Mouse (Mus musculus) midbrain, embryonic 13.5 days (tissue): Measurements from ENCODE around the gene C530008M17Rik. TPM values are rescaled to one million over a fixed set of nuclear protein-coding genes. Genes with fewer than 3 reads are reported as not detected.

ENCODE experiments used
- ATAC-seq: fragments of 200-750 bp; cut with Nextera tagmentation; 2 replicates; pipeline ENCODE4 v1.8.0; 2017; ENCODE audit warnings: mild to moderate bottlenecking, moderate TSS enrichment, moderate library complexity
- H3K27ac ChIP-seq: fragments of 300-500 bp; sonication (generic); 2 replicates; pipeline ENCODE4 v1.5.1; 2015; ENCODE audit warnings: inconsistent platforms, mild to moderate bottlenecking, moderate library complexity
- H3K27me3 ChIP-seq: fragments of 300-500 bp; sonication (generic); 2 replicates; pipeline ENCODE4 v1.6.1; 2015; ENCODE audit warnings: mild to moderate bottlenecking, inconsistent platforms
- H3K36me3 ChIP-seq: fragments of 300-500 bp; sonication (generic); 2 replicates; pipeline ENCODE4 v1.6.1; 2015; ENCODE audit warnings: mild to moderate bottlenecking, inconsistent platforms
- H3K4me1 ChIP-seq: fragments of 300-500 bp; sonication (generic); replicated peaks from 2 replicates; pipeline ENCODE4 v1.6.1; 2015; ENCODE audit warnings: inconsistent platforms
- H3K4me2 ChIP-seq: fragments of 300-500 bp; sonication (generic); replicated peaks from 2 replicates; pipeline ENCODE4 v1.6.1; 2015; ENCODE audit warnings: moderate library complexity, mild to moderate bottlenecking, inconsistent platforms
- H3K4me3 ChIP-seq: fragments of 300-500 bp; sonication (generic); replicated peaks from 2 replicates; pipeline ENCODE4 v1.5.1; 2015; ENCODE audit warnings: mild to moderate bottlenecking, inconsistent platforms
- H3K9ac ChIP-seq: fragments of 300-500 bp; sonication (generic); replicated peaks from 2 replicates; pipeline ENCODE4 v1.6.1; 2015; ENCODE audit warnings: mild to moderate bottlenecking, inconsistent platforms
- H3K9me3 ChIP-seq: fragments of 300-500 bp; sonication (generic); 2 replicates; pipeline ENCODE4 v1.6.1; 2016; ENCODE audit warnings: mild to moderate bottlenecking, inconsistent platforms
- WGBS: fragments of 180-500 bp; shearing (Covaris S2); methylation state at CpG from one replicate; pipeline ENCODE4 v1.1.7; 2015; 5-methylcytosine and 5-hydroxymethylcytosine counted together
- polyA plus RNA-seq: library from polyadenylated mRNA; unstranded; fragments of >200 nt; fragmentation: Nextera tagmentation; extraction: Ambion mirVana; gene quantifications from 2 replicates; pipeline ENCODE4 v1.2.1, GENCODE M21; 2015

The C530008M17Rik gene
- polyA plus RNA-seq, 1 experiment from 2014 or later, result 75.2 TPM

DNA sequence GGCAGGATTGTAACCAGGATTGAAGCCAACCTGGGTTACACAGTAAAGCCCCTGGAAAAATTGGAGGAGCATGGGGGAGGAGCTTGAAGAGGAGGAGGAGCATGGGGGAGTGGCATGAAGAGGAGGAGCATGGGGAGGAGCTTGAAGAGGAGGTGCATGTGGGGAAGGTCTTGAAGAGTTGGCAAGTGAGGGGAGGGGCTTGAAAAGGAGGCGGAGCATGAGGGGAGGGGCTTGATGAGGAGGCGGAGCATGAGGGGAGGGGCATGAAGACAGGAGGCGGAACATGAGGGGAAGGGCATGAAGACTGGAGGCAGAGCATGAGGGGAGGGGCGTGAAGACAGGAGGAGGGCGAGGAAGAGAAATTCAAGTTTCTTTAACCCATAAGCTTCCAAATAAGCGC lies 162.5 kb downstream of the C530008M17Rik start:
- ATAC-seq, result no peak
- Histone ChIP-seq H3K27me3 (no peaks in the 10 kb centered on the region), H3K4me1 (peaks cover 24% of the 10 kb centered on the region; the same call in 1 of the 2 replicates), H3K9me3 (no peaks in the 10 kb centered on the region), H3K27ac (no peak overlapping the region), H3K9ac (no peak overlapping the region), H3K4me2 (no peak overlapping the region), H3K36me3 (peaks cover 20% of the 10 kb centered on the region), H3K4me3 (no peak overlapping the region)
- WGBS, result 82% methylated on average over 6 of the region's 6 CpGs

GRCm38 (mm10) chr5:76822097-76822496 lies 165.8 kb downstream of the C530008M17Rik start:
- Histone ChIP-seq H3K36me3 (peaks cover 27% of the 10 kb centered on the region), H3K4me2 (no peak overlapping the region), H3K9me3 (no peaks in the 10 kb centered on the region), H3K4me1 (0 out of 2 replicates have a peak, but pooled peaks cover under 1% of the 10 kb centered on the region), H3K27me3 (no peaks in the 10 kb centered on the region), H3K9ac (no peak overlapping the region), H3K27ac (no peak overlapping the region), H3K4me3 (no peak overlapping the region)
- WGBS, result 91% methylated on average over 15 of the region's 15 CpGs
- no peak for ATAC-seq

- Histone ChIP-seq H3K9me3 (no peaks in the 10 kb centered on the region), H3K36me3 (peaks cover 36% of the 10 kb centered on the region), H3K9ac (no peak overlapping the region), H3K4me2 (no peak overlapping the region), H3K4me1 (peaks cover 31% of the 10 kb centered on the region), H3K27ac (peak overlapping the region; percentile 79), H3K27me3 (no peaks in the 10 kb centered on the region), H3K4me3 (no peak overlapping the region)
- peak; percentile 68 for ATAC-seq
- WGBS, result 59% methylated on average over 7 of the region's 7 CpGs
These were observed 172.4 kb downstream of the C530008M17Rik start for GRCm38 (mm10) chr5:76828527-76829240.

DNA sequence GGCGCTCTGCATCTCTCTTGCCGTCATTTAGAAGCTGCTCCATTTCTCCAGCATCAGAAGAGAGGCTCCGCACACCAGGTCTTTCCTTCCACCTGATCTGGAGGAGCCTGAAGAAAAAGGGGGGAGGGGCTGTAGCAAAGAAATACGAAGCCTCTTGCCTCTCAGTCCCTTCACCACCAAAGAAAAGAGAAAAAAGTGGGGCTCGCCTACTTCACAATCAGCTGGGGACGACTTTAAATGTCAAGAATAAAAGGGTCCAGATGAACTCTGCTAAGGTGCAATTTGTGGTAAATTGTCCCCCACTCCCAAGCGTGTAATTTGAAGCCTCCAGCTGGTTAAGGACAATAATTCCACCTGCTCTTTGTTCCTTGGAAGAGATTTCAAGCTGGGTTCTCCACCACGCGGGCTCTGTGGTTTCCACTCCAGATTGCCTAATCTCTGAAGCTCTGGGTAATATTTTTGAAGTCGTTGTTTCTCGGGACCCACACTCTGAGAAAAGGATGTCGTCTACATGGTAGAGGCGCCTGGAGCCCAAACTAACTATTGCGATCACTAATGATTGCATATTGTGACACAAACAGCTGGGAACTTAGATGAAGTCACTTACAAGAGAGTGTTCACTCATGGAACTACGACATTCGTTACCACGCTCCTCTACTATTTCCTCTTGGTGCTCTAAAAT lies 176.4 kb downstream of the C530008M17Rik start:
- no peak for ATAC-seq
- Histone ChIP-seq H3K9me3 (no peaks in the 10 kb centered on the region), H3K4me2 (no peak overlapping the region), H3K4me3 (no peak overlapping the region), H3K4me1 (peaks cover 26% of the 10 kb centered on the region), H3K36me3 (peaks cover 26% of the 10 kb centered on the region), H3K27ac (no peak overlapping the region), H3K27me3 (no peaks in the 10 kb centered on the region), H3K9ac (no peak overlapping the region)
- 74% methylated on average over 17 of the region's 17 CpGs for WGBS

GRCm38 (mm10) chr5:76837018-76837417 lies 180.7 kb downstream of the C530008M17Rik start:
- H3K36me3 ChIP-seq, result peaks cover 18% of the 10 kb centered on the region
- H3K27me3 ChIP-seq, result no peaks in the 10 kb centered on the region
- no peak overlapping the region for H3K9ac ChIP-seq
- 63% methylated on average over 5 of the region's 5 CpGs for WGBS
- ATAC-seq, result no peak
- no peak overlapping the region for H3K4me2 ChIP-seq
- H3K4me1 ChIP-seq, result peaks cover 5% of the 10 kb centered on the region; the same call in 1 of the 2 replicates
- no peaks in the 10 kb centered on the region for H3K9me3 ChIP-seq
- H3K27ac ChIP-seq, result no peak overlapping the region
- no peak overlapping the region for H3K4me3 ChIP-seq

DNA sequence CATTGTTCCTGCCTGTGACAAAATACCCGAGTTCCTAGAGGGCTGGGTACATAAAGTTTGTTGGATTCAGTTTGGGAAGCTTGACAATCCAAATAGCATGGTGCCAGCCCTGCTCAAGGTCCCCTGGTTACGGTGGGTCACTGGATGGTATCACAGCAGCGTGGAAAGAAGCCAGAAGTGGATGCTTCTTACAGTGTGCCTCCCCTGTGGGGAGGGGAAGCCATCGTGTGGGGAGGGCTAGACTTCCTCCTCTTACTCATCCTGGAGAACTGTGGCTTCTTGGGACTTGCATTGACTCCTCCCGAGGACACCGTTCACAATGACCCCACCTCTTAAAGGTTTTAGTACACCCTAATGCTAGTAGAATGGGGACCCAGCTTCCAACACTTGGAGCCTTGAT lies 183.5 kb downstream of the C530008M17Rik start:
- no peak for ATAC-seq
- Histone ChIP-seq H3K36me3 (peaks cover 12% of the 10 kb centered on the region; the same call in 1 of the 2 replicates), H3K27me3 (no peaks in the 10 kb centered on the region), H3K9ac (no peak overlapping the region), H3K4me2 (no peak overlapping the region), H3K27ac (no peak overlapping the region), H3K4me3 (no peak overlapping the region), H3K4me1 (peaks cover 18% of the 10 kb centered on the region), H3K9me3 (no peaks in the 10 kb centered on the region)
- 92% methylated on average over 6 of the region's 6 CpGs for WGBS

DNA sequence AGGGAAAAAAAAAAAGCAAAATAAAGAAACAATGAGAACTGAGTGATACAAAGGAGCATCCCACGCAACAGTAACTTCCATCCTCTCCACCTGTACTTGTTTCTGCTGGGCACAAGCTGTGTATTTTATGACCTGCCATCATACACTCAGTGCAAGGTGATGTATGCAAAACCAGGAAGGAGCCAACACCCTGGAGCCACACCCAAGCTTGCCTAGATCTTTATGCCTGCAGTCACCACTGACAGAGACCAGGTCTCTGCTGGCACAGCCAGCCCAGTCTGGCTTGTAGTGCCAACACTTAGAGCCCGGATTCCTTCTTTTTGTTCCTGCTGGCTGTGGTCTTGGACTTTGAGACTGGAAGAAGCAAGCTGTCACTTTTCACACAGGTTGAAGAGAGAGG lies 185.5 kb downstream of the C530008M17Rik start:
- H3K4me1 ChIP-seq, result peaks cover 28% of the 10 kb centered on the region
- H3K27ac ChIP-seq, result no peak overlapping the region
- no peak overlapping the region for H3K9ac ChIP-seq
- 94% methylated on average over 2 of the region's 2 CpGs for WGBS
- no peaks in the 10 kb centered on the region for H3K27me3 ChIP-seq
- H3K36me3 ChIP-seq, result peaks cover 16% of the 10 kb centered on the region
- no peak overlapping the region for H3K4me3 ChIP-seq
- no peak overlapping the region for H3K4me2 ChIP-seq
- no peak for ATAC-seq
- H3K9me3 ChIP-seq, result no peaks in the 10 kb centered on the region

DNA sequence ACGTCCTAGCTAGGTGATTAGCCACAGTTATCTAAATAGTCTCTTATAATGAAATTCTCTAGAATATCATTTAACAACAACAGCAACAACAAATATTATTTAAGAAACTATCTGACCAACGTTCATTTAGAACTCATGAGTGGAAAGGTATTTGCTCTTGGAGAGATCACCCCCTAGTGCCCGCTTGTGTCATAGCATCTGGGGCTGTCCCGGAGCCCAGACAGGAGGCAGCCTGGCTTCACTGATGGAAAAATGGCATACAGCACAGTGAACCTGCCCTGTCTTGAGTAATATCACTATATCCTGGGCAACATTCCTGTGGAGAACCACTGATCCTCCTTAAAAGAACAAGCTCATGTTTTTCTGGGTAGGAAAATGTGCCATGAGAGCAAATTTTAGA lies 187.1 kb downstream of the C530008M17Rik start:
- no peak overlapping the region for H3K9ac ChIP-seq
- H3K27me3 ChIP-seq, result no peaks in the 10 kb centered on the region
- H3K4me3 ChIP-seq, result no peak overlapping the region
- H3K4me2 ChIP-seq, result no peak overlapping the region
- no peaks in the 10 kb centered on the region for H3K9me3 ChIP-seq
- H3K4me1 ChIP-seq, result peaks cover 28% of the 10 kb centered on the region
- ATAC-seq, result peak; percentile 53; the same call in 1 of the 2 replicates
- H3K36me3 ChIP-seq, result peaks cover 20% of the 10 kb centered on the region
- 19% methylated on average over 4 of the region's 4 CpGs for WGBS
- no peak overlapping the region for H3K27ac ChIP-seq

DNA sequence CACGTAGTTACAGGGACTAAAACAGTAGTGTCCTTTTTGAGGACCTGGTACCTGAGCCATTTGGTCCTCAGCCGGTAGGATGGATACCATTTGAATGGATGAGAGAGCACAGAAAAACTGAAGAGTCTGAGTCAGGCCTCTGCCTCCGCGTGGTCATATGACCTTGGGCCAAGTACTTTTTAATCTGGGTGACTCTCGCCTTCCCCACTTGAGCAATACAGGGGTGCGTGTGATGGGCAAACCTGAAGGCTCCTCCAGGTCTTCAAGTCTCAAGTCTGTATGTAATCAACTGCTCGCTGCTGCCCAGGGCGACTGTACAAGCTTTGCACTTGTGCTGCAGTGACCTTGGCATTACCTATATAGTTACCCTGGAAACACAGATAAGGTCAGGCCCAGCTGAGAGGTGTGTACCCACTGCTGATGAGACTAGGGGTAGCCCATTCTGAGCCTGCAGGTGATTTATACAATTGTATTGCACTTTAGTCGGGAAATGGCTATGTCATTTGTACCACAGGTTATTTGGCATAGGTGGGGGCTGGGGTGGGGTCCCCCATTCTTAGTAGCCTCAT lies 187.6 kb downstream of the C530008M17Rik start:
- no peaks in the 10 kb centered on the region for H3K27me3 ChIP-seq
- peaks cover 25% of the 10 kb centered on the region for H3K36me3 ChIP-seq
- ATAC-seq, result peak; percentile 10; the same call in 1 of the 2 replicates
- H3K4me1 ChIP-seq, result peaks cover 28% of the 10 kb centered on the region
- no peaks in the 10 kb centered on the region for H3K9me3 ChIP-seq
- 83% methylated on average over 9 of the region's 9 CpGs for WGBS
- no peak overlapping the region for H3K4me2 ChIP-seq
- peak overlapping the region; percentile 58 for H3K27ac ChIP-seq
- H3K4me3 ChIP-seq, result no peak overlapping the region
- H3K9ac ChIP-seq, result no peak overlapping the region

DNA sequence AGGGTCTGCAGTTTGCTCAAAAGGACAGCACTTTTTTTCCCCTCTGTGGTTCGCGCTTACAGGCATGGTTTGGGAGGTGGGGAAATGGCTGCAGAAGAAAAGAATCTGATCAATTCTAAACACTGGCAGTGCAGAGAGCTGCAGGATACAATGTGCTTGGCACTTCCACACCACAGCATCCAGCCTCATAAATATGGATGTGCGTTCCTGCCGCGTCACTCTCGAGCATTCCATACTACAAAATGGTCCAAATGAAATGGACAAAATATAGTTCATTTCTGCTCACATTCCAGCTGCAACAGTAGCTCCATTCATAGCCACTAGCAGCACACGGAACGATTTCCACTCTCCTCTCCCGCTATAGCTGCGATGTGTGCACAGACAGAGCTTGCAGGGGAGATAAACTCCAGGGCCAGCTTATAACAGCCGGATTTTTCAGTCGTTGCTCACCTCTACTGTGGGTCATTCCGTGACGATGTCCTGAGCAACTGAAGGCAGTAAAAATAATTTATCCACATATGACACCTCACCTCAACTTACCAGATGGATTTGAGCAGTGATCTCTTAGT lies 188.4 kb downstream of the C530008M17Rik start:
- ATAC-seq, result peak; percentile 53; the same call in 1 of the 2 replicates
- H3K9me3 ChIP-seq, result no peaks in the 10 kb centered on the region
- H3K4me1 ChIP-seq, result peaks cover 28% of the 10 kb centered on the region
- H3K36me3 ChIP-seq, result peaks cover 31% of the 10 kb centered on the region
- peak overlapping the region; percentile 58 for H3K27ac ChIP-seq
- H3K4me2 ChIP-seq, result 0 out of 2 replicates have a peak overlapping the region, but pooled peaks have one; percentile 1
- 57% methylated on average over 14 of the region's 14 CpGs for WGBS
- 0 out of 2 replicates have a peak overlapping the region, but pooled peaks have one; percentile 6 for H3K9ac ChIP-seq
- no peaks in the 10 kb centered on the region for H3K27me3 ChIP-seq
- no peak overlapping the region for H3K4me3 ChIP-seq

DNA sequence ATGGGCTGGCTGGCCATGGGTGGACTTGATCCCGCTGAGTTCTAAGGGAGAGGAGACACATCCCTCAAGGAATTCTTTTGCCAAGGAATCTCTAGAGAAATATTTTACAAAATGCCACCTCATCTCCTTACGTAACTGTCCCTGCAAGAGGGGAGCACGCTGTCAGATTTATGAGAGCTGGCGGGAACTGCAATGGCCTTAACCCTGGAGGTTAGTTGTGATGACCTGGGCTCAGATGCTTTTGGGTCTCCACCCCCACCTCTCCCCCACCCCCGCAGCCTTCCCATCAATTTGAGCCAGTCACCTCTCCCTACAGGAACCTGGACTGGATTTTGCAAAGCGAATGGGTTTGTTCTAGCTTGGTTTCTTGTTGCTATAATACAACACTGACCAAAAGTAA lies 190.8 kb downstream of the C530008M17Rik start:
- no peaks in the 10 kb centered on the region for H3K9me3 ChIP-seq
- H3K9ac ChIP-seq, result no peak overlapping the region
- 98% methylated on average over 6 of the region's 6 CpGs for WGBS
- ATAC-seq, result no peak
- H3K27me3 ChIP-seq, result no peaks in the 10 kb centered on the region
- peaks cover 33% of the 10 kb centered on the region for H3K4me1 ChIP-seq
- peaks cover 20% of the 10 kb centered on the region for H3K36me3 ChIP-seq
- no peak overlapping the region for H3K4me2 ChIP-seq
- H3K4me3 ChIP-seq, result no peak overlapping the region
- no peak overlapping the region for H3K27ac ChIP-seq

GRCm38 (mm10) chr5:76851316-76851715 lies 195.0 kb downstream of the C530008M17Rik start:
- Histone ChIP-seq H3K4me2 (no peak overlapping the region), H3K27ac (0 out of 2 replicates have a peak overlapping the region, but pooled peaks have one; percentile 47), H3K9ac (no peak overlapping the region), H3K4me3 (no peak overlapping the region), H3K36me3 (peaks cover 30% of the 10 kb centered on the region), H3K4me1 (peaks cover 13% of the 10 kb centered on the region), H3K9me3 (no peaks in the 10 kb centered on the region), H3K27me3 (peaks cover 17% of the 10 kb centered on the region)
- WGBS, result 81% methylated on average over 4 of the region's 4 CpGs
- ATAC-seq, result no peak
